Mouse (Mus musculus): ENCODE data around the gene Wdr90.

- TF ChIP-seq CTCF (IDR thresholded peaks at IDR 0.05; ENCODE audit: borderline replicate concordance, insufficient read depth, low read depth, low read length) (peak; percentile 45; the same call in 1 of the 2 replicates), POLR2A (IDR thresholded peaks at IDR 0.05; ENCODE audit: borderline replicate concordance, insufficient read depth, low read length) (no peak)
These were observed 24.3 kb upstream of the Wdr90 start for GRCm38 (mm10) chr17:25885636-25886035.
